Mouse (Mus musculus): ENCODE data around the gene Ndc1. TPM values are rescaled to one million over a fixed set of nuclear protein-coding genes. Genes with fewer than 3 reads are reported as not detected.

Ndc1 gene
- polyA plus RNA-seq, 1 experiment from 2014 or later = 37.5 TPM

DNA sequence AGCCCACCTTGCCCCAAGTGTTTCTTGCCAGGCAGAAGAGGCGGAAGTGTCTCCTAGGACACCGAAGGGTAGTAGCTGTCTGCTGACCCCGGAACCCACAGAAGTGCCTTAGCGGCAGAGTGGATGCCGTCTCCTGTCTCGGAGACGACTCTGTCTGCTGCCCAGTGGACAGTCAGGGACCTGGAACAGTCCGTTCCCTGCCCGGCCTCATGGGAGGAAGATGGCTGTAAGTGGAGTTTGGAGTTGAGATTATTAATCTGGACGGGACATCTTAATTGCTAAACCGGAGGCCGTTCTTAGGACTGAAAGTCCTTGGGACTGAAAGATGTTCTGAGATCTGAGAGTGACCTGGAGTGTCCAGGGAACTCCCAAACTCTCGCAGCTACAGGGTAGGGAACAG lies 81.9 kb downstream of the Ndc1 start:
- Histone ChIP-seq H3K4me3 (replicated peaks) (no peak overlapping the region), H3K4me1 (peaks cover 10% of the 10 kb centered on the region; the same call in 1 of the 2 replicates), H3K27ac (no peak overlapping the region), H3K27me3 (peaks cover 54% of the 10 kb centered on the region), H3K4me2 (no peak overlapping the region), H3K36me3 (no peaks in the 10 kb centered on the region), H3K9ac (no peak overlapping the region), H3K9me3 (replicated peaks) (0 out of 2 replicates have a peak, but pooled peaks cover 4% of the 10 kb centered on the region)
- WGBS = 81% methylated on average over 13 of the region's 13 CpGs
- ATAC-seq (replicated peaks; ENCODE audit: low FRiP score) = no peak

DNA sequence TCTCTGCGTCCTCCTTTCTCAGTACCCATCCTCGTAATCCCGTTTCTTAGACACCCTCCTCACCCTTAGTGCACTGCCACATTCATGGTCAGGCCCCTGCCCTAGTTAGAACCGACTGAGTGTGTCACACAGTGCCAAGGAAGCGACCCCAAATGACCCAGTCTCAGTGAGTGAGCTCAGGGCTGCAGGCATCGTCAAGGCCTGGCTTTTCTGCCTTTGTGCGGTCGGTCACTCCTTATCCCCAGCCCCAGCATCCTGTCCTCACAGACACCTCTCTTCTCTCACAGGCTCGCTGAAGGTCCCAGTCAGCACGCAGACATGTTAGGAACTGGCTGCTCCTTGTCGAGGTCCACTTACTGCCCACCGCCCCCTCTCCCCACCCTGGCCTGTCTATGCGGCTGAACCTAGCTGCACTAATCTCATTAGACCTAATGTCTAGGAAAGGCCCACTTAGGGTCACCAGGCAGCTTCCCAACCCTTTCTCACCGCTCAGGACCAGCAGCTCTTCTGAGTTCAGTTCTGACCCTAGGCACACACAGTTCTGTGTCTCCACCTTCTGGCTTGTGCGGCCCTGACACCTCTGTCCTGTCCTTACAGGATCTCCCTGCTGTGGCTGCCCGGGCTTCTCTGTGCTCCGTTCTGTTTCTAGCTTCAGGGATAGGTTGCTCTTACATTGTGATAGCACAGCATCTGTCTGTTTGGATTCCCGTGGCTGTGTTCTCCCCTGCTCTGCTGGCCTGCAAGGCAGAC lies 84.9 kb downstream of the Ndc1 start:
- H3K27me3 ChIP-seq = peaks cover 27% of the 10 kb centered on the region
- H3K4me2 ChIP-seq = no peak overlapping the region
- WGBS = 67% methylated on average over 18 of the region's 18 CpGs
- H3K4me3 ChIP-seq (replicated peaks) = no peak overlapping the region
- H3K4me1 ChIP-seq = peaks cover 18% of the 10 kb centered on the region
- no peak; the same call in 1 of the 2 replicates for ATAC-seq (replicated peaks; ENCODE audit: low FRiP score)
- H3K9me3 ChIP-seq (replicated peaks) = no peaks in the 10 kb centered on the region
- no peak overlapping the region for H3K9ac ChIP-seq
- no peak overlapping the region for H3K27ac ChIP-seq
- H3K36me3 ChIP-seq = no peaks in the 10 kb centered on the region

DNA sequence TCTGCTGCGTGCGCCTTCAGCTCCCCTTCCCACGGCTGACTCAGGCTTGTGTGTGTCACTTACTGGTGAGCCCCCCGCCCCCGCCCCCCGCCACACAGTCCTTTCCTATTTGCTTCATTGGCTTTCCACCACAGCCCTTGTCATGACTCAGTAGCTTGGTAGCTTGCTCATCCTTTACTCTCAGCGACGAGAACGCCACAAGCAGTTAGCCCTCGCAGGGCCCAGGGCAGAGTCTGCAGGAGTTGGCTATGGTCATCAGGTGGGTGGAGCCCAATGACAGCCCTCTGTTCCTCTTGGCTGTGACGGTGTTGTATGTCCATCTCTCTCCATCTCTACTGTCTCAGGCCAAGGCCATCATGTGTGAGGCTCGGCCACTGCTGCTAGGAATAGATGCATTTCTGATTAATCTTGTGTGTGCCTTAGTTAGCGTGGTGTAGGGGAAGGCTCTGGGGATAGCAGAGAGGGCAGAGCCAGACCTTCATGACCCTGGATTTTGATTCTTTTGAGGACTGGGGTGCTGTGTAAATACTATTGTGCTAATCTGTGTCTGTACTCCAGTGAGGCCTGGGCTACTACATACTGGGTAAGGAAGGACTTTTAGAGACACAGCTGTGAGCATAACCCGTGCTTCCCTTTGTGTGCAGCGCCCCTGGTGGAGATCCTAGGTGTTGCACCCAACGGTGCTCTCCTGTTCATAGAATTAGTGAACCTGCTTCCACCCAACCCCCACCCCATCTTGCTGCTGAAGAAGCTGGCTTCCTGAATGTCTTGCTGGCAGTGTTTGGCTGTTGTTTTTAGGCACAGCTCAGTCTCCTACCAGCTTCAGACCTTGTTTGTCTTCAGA lies 85.8 kb downstream of the Ndc1 start:
- H3K4me1 ChIP-seq = peaks cover 23% of the 10 kb centered on the region
- 48% methylated on average over 16 of the region's 16 CpGs for WGBS
- no peaks in the 10 kb centered on the region for H3K9me3 ChIP-seq (replicated peaks)
- ATAC-seq (replicated peaks; ENCODE audit: low FRiP score) = peak; percentile 60
- H3K9ac ChIP-seq = no peak overlapping the region
- peaks cover 19% of the 10 kb centered on the region for H3K27me3 ChIP-seq
- no peak overlapping the region for H3K4me3 ChIP-seq (replicated peaks)
- H3K4me2 ChIP-seq = no peak overlapping the region
- H3K27ac ChIP-seq = no peak overlapping the region
- no peaks in the 10 kb centered on the region for H3K36me3 ChIP-seq

DNA sequence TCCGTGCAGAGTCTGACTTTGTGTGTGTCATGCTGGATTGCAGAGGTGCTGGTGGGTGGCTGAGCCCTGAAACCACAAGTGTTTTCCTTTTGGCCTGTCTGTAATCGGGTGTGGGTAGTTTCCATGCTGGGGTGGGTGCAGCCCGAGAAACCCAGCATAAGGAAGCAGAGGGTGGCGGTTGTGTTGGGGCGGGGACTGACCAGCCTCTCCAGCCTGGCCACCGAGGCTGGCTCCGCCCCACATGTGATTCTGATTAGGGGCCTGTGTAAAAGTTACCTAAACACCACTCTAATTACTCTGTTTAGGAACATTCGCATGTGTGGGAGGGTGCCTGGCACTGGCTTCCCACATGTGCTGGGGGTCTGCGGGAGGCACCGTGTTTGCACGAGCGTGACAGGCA lies 90.0 kb downstream of the Ndc1 start:
- peaks cover 19% of the 10 kb centered on the region for H3K4me1 ChIP-seq
- H3K36me3 ChIP-seq = no peaks in the 10 kb centered on the region
- peak overlapping the region; percentile 10 for H3K4me2 ChIP-seq
- ATAC-seq (replicated peaks; ENCODE audit: low FRiP score) = 0 out of 2 replicates have a peak, but pooled peaks have one; percentile 23
- no peaks in the 10 kb centered on the region for H3K9me3 ChIP-seq (replicated peaks)
- 30% methylated on average over 12 of the region's 12 CpGs for WGBS
- H3K27ac ChIP-seq = no peak overlapping the region
- peaks cover 15% of the 10 kb centered on the region; the same call in 1 of the 2 replicates for H3K27me3 ChIP-seq
- H3K4me3 ChIP-seq (replicated peaks) = no peak overlapping the region
- no peak overlapping the region for H3K9ac ChIP-seq

DNA sequence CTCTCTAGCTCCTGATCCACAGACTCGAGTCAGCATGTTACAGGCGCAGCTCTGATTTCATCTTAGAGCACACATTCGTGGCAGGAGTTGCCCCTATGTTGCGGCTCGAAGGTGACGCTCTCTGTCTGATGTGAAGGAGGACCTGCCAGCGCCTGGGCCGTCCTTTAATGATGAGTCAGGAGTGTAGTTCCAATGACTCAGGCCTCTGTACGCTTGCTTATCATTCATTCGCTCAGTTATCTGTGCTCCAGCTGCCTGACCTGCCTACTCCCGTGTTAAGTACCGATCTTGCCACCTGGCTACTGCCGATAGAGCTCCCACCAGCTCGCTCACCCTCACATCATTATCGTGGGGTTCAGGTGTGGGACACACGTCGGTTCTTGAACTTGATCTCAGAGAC lies 91.3 kb downstream of the Ndc1 start:
- H3K4me1 ChIP-seq = peaks cover 13% of the 10 kb centered on the region
- no peak overlapping the region for H3K4me3 ChIP-seq (replicated peaks)

DNA sequence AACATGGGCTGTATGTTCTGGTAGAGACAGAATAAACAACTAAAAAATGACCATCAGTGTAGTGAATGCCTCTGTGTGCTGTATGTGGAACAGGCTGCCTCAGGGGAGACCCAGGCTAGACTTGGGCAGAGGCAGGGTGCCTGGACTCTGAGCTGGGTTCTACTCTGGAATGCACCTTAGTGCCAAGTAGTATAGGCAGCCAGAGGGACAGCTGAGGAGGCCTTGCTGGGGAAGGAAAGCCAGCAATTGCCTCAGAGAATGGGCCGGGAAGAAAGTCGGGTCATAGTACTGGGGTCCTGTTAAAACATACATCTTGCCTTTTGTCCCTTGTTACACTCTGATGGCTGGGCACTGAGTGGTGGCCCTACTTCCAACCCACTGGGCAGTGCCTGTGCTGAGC lies 91.9 kb downstream of the Ndc1 start:
- no peak for ATAC-seq (replicated peaks; ENCODE audit: low FRiP score)

More for the DNA sequence above, 91.3 kb downstream of the Ndc1 start:
- H3K4me2 ChIP-seq = no peak overlapping the region
- WGBS = 79% methylated on average over 17 of the region's 17 CpGs
- H3K36me3 ChIP-seq = no peaks in the 10 kb centered on the region
- no peak overlapping the region for H3K9ac ChIP-seq
- no peaks in the 10 kb centered on the region for H3K9me3 ChIP-seq (replicated peaks)
- H3K27ac ChIP-seq = no peak overlapping the region
- peaks cover 15% of the 10 kb centered on the region; the same call in 1 of the 2 replicates for H3K27me3 ChIP-seq
- ATAC-seq (replicated peaks; ENCODE audit: low FRiP score) = 0 out of 2 replicates have a peak, but pooled peaks have one; percentile 21

DNA sequence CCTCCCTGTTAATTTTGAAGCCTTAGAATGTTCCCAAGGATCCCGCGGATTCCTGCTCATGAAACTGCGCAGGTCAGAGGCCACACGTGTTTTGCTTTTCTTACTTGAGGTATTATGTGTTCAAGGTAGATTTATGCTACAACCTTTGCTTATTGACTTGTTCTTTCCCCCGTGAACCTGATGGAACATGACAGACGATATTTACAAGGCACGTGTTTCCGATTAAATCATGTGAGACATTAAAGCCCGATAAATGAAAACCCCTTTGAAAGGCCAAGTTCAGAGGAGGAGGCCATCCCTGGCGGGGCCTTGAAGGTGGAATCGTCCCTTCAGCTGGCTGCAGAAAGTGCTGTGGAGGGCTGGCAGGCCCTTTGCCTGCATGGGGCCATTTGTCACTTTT lies 92.9 kb downstream of the Ndc1 start:
- H3K4me3 ChIP-seq (replicated peaks) = no peak overlapping the region
- no peak overlapping the region for H3K4me2 ChIP-seq
- ATAC-seq (replicated peaks; ENCODE audit: low FRiP score) = no peak
- no peak overlapping the region for H3K27ac ChIP-seq
- no peak overlapping the region for H3K9ac ChIP-seq
- peaks cover 15% of the 10 kb centered on the region; the same call in 1 of the 2 replicates for H3K27me3 ChIP-seq
- H3K36me3 ChIP-seq = no peaks in the 10 kb centered on the region
- H3K9me3 ChIP-seq (replicated peaks) = no peaks in the 10 kb centered on the region
- 50% methylated on average over 11 of the region's 11 CpGs for WGBS
- H3K4me1 ChIP-seq = peaks cover 13% of the 10 kb centered on the region

More for the DNA sequence above, 91.9 kb downstream of the Ndc1 start:
- Histone ChIP-seq H3K27ac (no peak overlapping the region), H3K4me3 (replicated peaks) (no peak overlapping the region), H3K36me3 (no peaks in the 10 kb centered on the region), H3K27me3 (peaks cover 15% of the 10 kb centered on the region; the same call in 1 of the 2 replicates), H3K4me1 (peaks cover 13% of the 10 kb centered on the region), H3K9me3 (replicated peaks) (no peaks in the 10 kb centered on the region), H3K9ac (no peak overlapping the region), H3K4me2 (no peak overlapping the region)
- 89% methylated on average over 2 of the region's 2 CpGs for WGBS

Small RNA genes within 50 kb of the gene (microRNA-seq; reads per million reads assigned to microRNA genes)
- not detected for gene Gm24804

Other genes with a start within 250 kb of the Ndc1 start
- gene Tmem59, start 189.4 kb upstream of the Ndc1 start, polyA plus RNA-seq (2015; fragmentation: Nextera tagmentation; extraction: Ambion mirVana) = 455 and 483 TPM in 2 replicates
- 26.9 and 32.1 TPM in 2 replicates for gene Tceanc2, start 188.7 kb upstream of the Ndc1 start, polyA plus RNA-seq (2015; fragmentation: Nextera tagmentation; extraction: Ambion mirVana)
- not detected in 2 replicates for gene Ldlrad1, start 158.6 kb upstream of the Ndc1 start, polyA plus RNA-seq (2015; fragmentation: Nextera tagmentation; extraction: Ambion mirVana)
- 97.1 and 99.9 TPM in 2 replicates for gene Lrrc42, start 114.3 kb upstream of the Ndc1 start, polyA plus RNA-seq (2015; fragmentation: Nextera tagmentation; extraction: Ambion mirVana)
- gene Hspb11, start 114.2 kb upstream of the Ndc1 start, polyA plus RNA-seq (2015; fragmentation: Nextera tagmentation; extraction: Ambion mirVana) = 40.4 and 40.8 TPM in 2 replicates
- 0.21 and 0.32 TPM in 2 replicates for gene Dio1, start 60.6 kb upstream of the Ndc1 start, polyA plus RNA-seq (2015; fragmentation: Nextera tagmentation; extraction: Ambion mirVana)
- gene Yipf1, start 53.4 kb upstream of the Ndc1 start, polyA plus RNA-seq (2015; fragmentation: Nextera tagmentation; extraction: Ambion mirVana) = 51.6 and 54.7 TPM in 2 replicates
- gene Glis1, start 66.8 kb downstream of the Ndc1 start, polyA plus RNA-seq (2015; fragmentation: Nextera tagmentation; extraction: Ambion mirVana) = 5.0 and 6.4 TPM in 2 replicates

All from kidney, embryonic 15.5 days (tissue).